Mouse (Mus musculus) spleen, postnatal 14 days (tissue): ENCODE results near the gene Psen2.

Experiments used
- DNase-seq, 2 experiments: peaks; one replicate each; pipeline ENCODE4 v3.0.0; 2021 to 2022; ENCODE audit warnings: low spot score in 2 of 2

Gene Psen2

GRCm38 (mm10) chr1:180198959-180199714, 64.1 kb downstream of the Psen2 start, which contains the start of gene Coq8a:
Gene Coq8a (minus strand): TSS chr1:180199602.
- DNase-seq, result no peak

GRCm38 (mm10) chr1:180197956-180198355, 65.3 kb downstream of the Psen2 start:
- no peak for DNase-seq

GRCm38 (mm10) chr1:180196508-180196907, 66.7 kb downstream of the Psen2 start:
- DNase-seq, result no peak

- DNase-seq, result peak; percentile 94
These were observed 67.4 kb downstream of the Psen2 start for GRCm38 (mm10) chr1:180195703-180196381.

- peak in 1 of 2 experiments; percentile 24 for DNase-seq
These were observed 68.3 kb downstream of the Psen2 start for GRCm38 (mm10) chr1:180194781-180195471.

GRCm38 (mm10) chr1:180194048-180194447, 69.2 kb downstream of the Psen2 start:
- DNase-seq, result no peak

GRCm38 (mm10) chr1:180193391-180193935, 69.8 kb downstream of the Psen2 start:
- no peak for DNase-seq

GRCm38 (mm10) chr1:180192866-180193265, 70.4 kb downstream of the Psen2 start:
- no peak for DNase-seq

GRCm38 (mm10) chr1:180191651-180192220, 71.5 kb downstream of the Psen2 start:
- no peak for DNase-seq

GRCm38 (mm10) chr1:180191112-180191511, 72.1 kb downstream of the Psen2 start:
- no peak for DNase-seq

- DNase-seq, result no peak
These were observed 74.3 kb downstream of the Psen2 start for GRCm38 (mm10) chr1:180188951-180189350.

- no peak for DNase-seq
These were observed 76.9 kb downstream of the Psen2 start for GRCm38 (mm10) chr1:180186371-180186770.

GRCm38 (mm10) chr1:180185877-180186276, 77.4 kb downstream of the Psen2 start:
- no peak for DNase-seq

- no peak for DNase-seq
These were observed 78.5 kb downstream of the Psen2 start for GRCm38 (mm10) chr1:180184768-180185167.

- no peak for DNase-seq
These were observed 79.6 kb downstream of the Psen2 start for GRCm38 (mm10) chr1:180183525-180184159.

GRCm38 (mm10) chr1:180182731-180183130, 80.5 kb downstream of the Psen2 start:
- no peak for DNase-seq

GRCm38 (mm10) chr1:180181966-180182319, 81.3 kb downstream of the Psen2 start:
- no peak for DNase-seq

- no peak for DNase-seq
These were observed 81.8 kb downstream of the Psen2 start for GRCm38 (mm10) chr1:180181304-180181965.

- no peak for DNase-seq
These were observed 83.4 kb downstream of the Psen2 start for GRCm38 (mm10) chr1:180179840-180180239.

- no peak for DNase-seq
These were observed 84.1 kb downstream of the Psen2 start for GRCm38 (mm10) chr1:180179100-180179499.

GRCm38 (mm10) chr1:180178340-180178739, 84.9 kb downstream of the Psen2 start:
- DNase-seq, result no peak
